Mouse (Mus musculus): ENCODE results near the gene Gm12355. TPM values are rescaled to one million over a fixed set of nuclear protein-coding genes. Genes with fewer than 3 reads are reported as not detected.
"Not testable (repeated sequence)": the region's sequence is repeated elsewhere in the genome, so short reads cannot be mapped to it uniquely, and the experiment has no call there.

The Gm12355 gene
- polyA plus RNA-seq (2014; fragmentation: Nextera tagmentation; extraction: Ambion mirVana) = 0.59 and 0.94 TPM in 2 replicates

- Histone ChIP-seq H3K36me3 (ENCODE audit: control insufficient read depth, insufficient read depth, low read length) (no peaks in the 10 kb centered on the region), H3K9ac (replicated peaks; ENCODE audit: low read depth, low read length) (no peak within 1 kb of the TSS), H3K9me3 (ENCODE audit: control insufficient read depth, low read depth, low read length) (no peaks in the 10 kb centered on the region), H3K4me1 (ENCODE audit: control insufficient read depth, insufficient read depth, low read length) (no peaks in the 10 kb centered on the region), H3K27me3 (ENCODE audit: control insufficient read depth, insufficient read depth, low read length) (no peaks in the 10 kb centered on the region), H3K4me3 (ENCODE audit: low read depth, low read length) (no peak within 1 kb of the TSS), H3K27ac (ENCODE audit: low read length) (no peak within 1 kb of the TSS), H3K4me2 (replicated peaks; ENCODE audit: low read depth, low read length) (no peak within 1 kb of the TSS)
- no peak for ATAC-seq (ENCODE audit: insufficient number of reproducible peaks, insufficient read depth, low FRiP score, low read depth)
- 90% methylated on average over 10 of the region's 10 CpGs for WGBS
Observed at GRCm38 (mm10) chr11:98625611-98626410, at the start of gene Gm12355, which contains the start of gene Gsdma3. Gene Gm12355, minus strand, starts transcription at chr11:98625661. Gene Gsdma3, plus strand, starts transcription at chr11:98626360.

GRCm38 (mm10) chr11:98673136-98673535 lies 47.7 kb upstream of the Gm12355 start:
- not testable (repeated sequence) for H3K4me3 ChIP-seq (ENCODE audit: low read depth, low read length); H3K9me3 ChIP-seq (ENCODE audit: control insufficient read depth, low read depth, low read length); H3K4me1 ChIP-seq (ENCODE audit: control insufficient read depth, insufficient read depth, low read length); H3K4me2 ChIP-seq (replicated peaks; ENCODE audit: low read depth, low read length); H3K36me3 ChIP-seq (ENCODE audit: control insufficient read depth, insufficient read depth, low read length); H3K9ac ChIP-seq (replicated peaks; ENCODE audit: low read depth, low read length); H3K27me3 ChIP-seq (ENCODE audit: control insufficient read depth, insufficient read depth, low read length); H3K27ac ChIP-seq (ENCODE audit: low read length)
- 0 out of 2 replicates have a peak, but pooled peaks have one; percentile 44 for ATAC-seq (ENCODE audit: insufficient number of reproducible peaks, insufficient read depth, low FRiP score, low read depth)
- WGBS = 9% methylated on average over 6 of the region's 7 CpGs

- no peak overlapping the region for H3K9ac ChIP-seq (replicated peaks; ENCODE audit: low read depth, low read length)
- H3K27me3 ChIP-seq (ENCODE audit: control insufficient read depth, insufficient read depth, low read length) = no peaks in the 10 kb centered on the region
- no peaks in the 10 kb centered on the region for H3K4me1 ChIP-seq (ENCODE audit: control insufficient read depth, insufficient read depth, low read length)
- no peak overlapping the region for H3K27ac ChIP-seq (ENCODE audit: low read length)
- H3K36me3 ChIP-seq (ENCODE audit: control insufficient read depth, insufficient read depth, low read length) = no peaks in the 10 kb centered on the region
- no peak for ATAC-seq (ENCODE audit: insufficient number of reproducible peaks, insufficient read depth, low FRiP score, low read depth)
- no peaks in the 10 kb centered on the region for H3K9me3 ChIP-seq (ENCODE audit: control insufficient read depth, low read depth, low read length)
- no peak overlapping the region for H3K4me3 ChIP-seq (ENCODE audit: low read depth, low read length)
- H3K4me2 ChIP-seq (replicated peaks; ENCODE audit: low read depth, low read length) = no peak overlapping the region
- 81% methylated on average over 5 of the region's 5 CpGs for WGBS
Observed at GRCm38 (mm10) chr11:98672482-98672881, 47.0 kb upstream of the Gm12355 start.

GRCm38 (mm10) chr11:98671857-98672256 lies 46.4 kb upstream of the Gm12355 start:
- no peaks in the 10 kb centered on the region for H3K4me1 ChIP-seq (ENCODE audit: control insufficient read depth, insufficient read depth, low read length)
- H3K4me3 ChIP-seq (ENCODE audit: low read depth, low read length) = no peak overlapping the region
- no peaks in the 10 kb centered on the region for H3K9me3 ChIP-seq (ENCODE audit: control insufficient read depth, low read depth, low read length)
- no peak for ATAC-seq (ENCODE audit: insufficient number of reproducible peaks, insufficient read depth, low FRiP score, low read depth)
- H3K27ac ChIP-seq (ENCODE audit: low read length) = no peak overlapping the region
- H3K36me3 ChIP-seq (ENCODE audit: control insufficient read depth, insufficient read depth, low read length) = no peaks in the 10 kb centered on the region
- H3K9ac ChIP-seq (replicated peaks; ENCODE audit: low read depth, low read length) = no peak overlapping the region
- no peaks in the 10 kb centered on the region for H3K27me3 ChIP-seq (ENCODE audit: control insufficient read depth, insufficient read depth, low read length)
- WGBS = 44% methylated on average over 5 of the region's 5 CpGs
- no peak overlapping the region for H3K4me2 ChIP-seq (replicated peaks; ENCODE audit: low read depth, low read length)

- Histone ChIP-seq H3K9me3 (ENCODE audit: control insufficient read depth, low read depth, low read length) (no peaks in the 10 kb centered on the region), H3K27me3 (ENCODE audit: control insufficient read depth, insufficient read depth, low read length) (no peaks in the 10 kb centered on the region), H3K4me2 (replicated peaks; ENCODE audit: low read depth, low read length) (no peak overlapping the region), H3K27ac (ENCODE audit: low read length) (no peak overlapping the region), H3K4me3 (ENCODE audit: low read depth, low read length) (no peak overlapping the region), H3K36me3 (ENCODE audit: control insufficient read depth, insufficient read depth, low read length) (no peaks in the 10 kb centered on the region), H3K4me1 (ENCODE audit: control insufficient read depth, insufficient read depth, low read length) (no peaks in the 10 kb centered on the region), H3K9ac (replicated peaks; ENCODE audit: low read depth, low read length) (no peak overlapping the region)
- ATAC-seq (ENCODE audit: insufficient number of reproducible peaks, insufficient read depth, low FRiP score, low read depth) = no peak
- WGBS = 67% methylated on average over 3 of the region's 3 CpGs
Observed at GRCm38 (mm10) chr11:98671284-98671815, 45.9 kb upstream of the Gm12355 start.

- Histone ChIP-seq H3K4me1 (ENCODE audit: control insufficient read depth, insufficient read depth, low read length) (no peaks in the 10 kb centered on the region), H3K27me3 (ENCODE audit: control insufficient read depth, insufficient read depth, low read length) (no peaks in the 10 kb centered on the region), H3K27ac (ENCODE audit: low read length) (no peak overlapping the region), H3K4me2 (replicated peaks; ENCODE audit: low read depth, low read length) (no peak overlapping the region), H3K9me3 (ENCODE audit: control insufficient read depth, low read depth, low read length) (no peaks in the 10 kb centered on the region), H3K36me3 (ENCODE audit: control insufficient read depth, insufficient read depth, low read length) (no peaks in the 10 kb centered on the region), H3K4me3 (ENCODE audit: low read depth, low read length) (no peak overlapping the region), H3K9ac (replicated peaks; ENCODE audit: low read depth, low read length) (no peak overlapping the region)
- ATAC-seq (ENCODE audit: insufficient number of reproducible peaks, insufficient read depth, low FRiP score, low read depth) = no peak
- WGBS = 48% methylated on average over 2 of the region's 2 CpGs
Observed at GRCm38 (mm10) chr11:98668984-98669383, 43.5 kb upstream of the Gm12355 start.

- Histone ChIP-seq H3K4me3 (ENCODE audit: low read depth, low read length) (no peak within 1 kb of the TSS), H3K36me3 (ENCODE audit: control insufficient read depth, insufficient read depth, low read length) (no peaks in the 10 kb centered on the region), H3K27ac (ENCODE audit: low read length) (no peak within 1 kb of the TSS), H3K4me2 (replicated peaks; ENCODE audit: low read depth, low read length) (no peak within 1 kb of the TSS), H3K27me3 (ENCODE audit: control insufficient read depth, insufficient read depth, low read length) (no peaks in the 10 kb centered on the region), H3K4me1 (ENCODE audit: control insufficient read depth, insufficient read depth, low read length) (no peaks in the 10 kb centered on the region), H3K9me3 (ENCODE audit: control insufficient read depth, low read depth, low read length) (no peaks in the 10 kb centered on the region), H3K9ac (replicated peaks; ENCODE audit: low read depth, low read length) (no peak within 1 kb of the TSS)
- 25% methylated on average over 4 of the region's 4 CpGs for WGBS
- ATAC-seq (ENCODE audit: insufficient number of reproducible peaks, insufficient read depth, low FRiP score, low read depth) = 0 out of 2 replicates have a peak, but pooled peaks have one; percentile 49
Observed at GRCm38 (mm10) chr11:98664091-98664490, 38.6 kb upstream of the Gm12355 start, which contains the start of gene Gsdma. Gene Gsdma, plus strand, starts transcription at chr11:98664351.

- WGBS = 12% methylated on average over 6 of the region's 6 CpGs
- H3K9me3 ChIP-seq (ENCODE audit: control insufficient read depth, low read depth, low read length) = no peaks in the 10 kb centered on the region
- no peaks in the 10 kb centered on the region for H3K27me3 ChIP-seq (ENCODE audit: control insufficient read depth, insufficient read depth, low read length)
- no peak overlapping the region for H3K4me3 ChIP-seq (ENCODE audit: low read depth, low read length)
- H3K9ac ChIP-seq (replicated peaks; ENCODE audit: low read depth, low read length) = no peak overlapping the region
- ATAC-seq (ENCODE audit: insufficient number of reproducible peaks, insufficient read depth, low FRiP score, low read depth) = no peak
- H3K36me3 ChIP-seq (ENCODE audit: control insufficient read depth, insufficient read depth, low read length) = no peaks in the 10 kb centered on the region
- no peaks in the 10 kb centered on the region for H3K4me1 ChIP-seq (ENCODE audit: control insufficient read depth, insufficient read depth, low read length)
- H3K27ac ChIP-seq (ENCODE audit: low read length) = no peak overlapping the region
- no peak overlapping the region for H3K4me2 ChIP-seq (replicated peaks; ENCODE audit: low read depth, low read length)
Observed at GRCm38 (mm10) chr11:98660517-98660916, 35.1 kb upstream of the Gm12355 start.

Data from stomach, embryonic 14.5 days (tissue).